Mouse (Mus musculus) liver, postnatal 0 days (tissue): ENCODE measurements around the gene Rps12-ps3. TPM values are rescaled to one million over a fixed set of nuclear protein-coding genes. Genes with fewer than 3 reads are reported as not detected.

Experiments used
- ATAC-seq: fragments of 200-750 bp; cut with Nextera tagmentation; 2 replicates; pipeline ENCODE4 v1.8.0; 2017; ENCODE audit warnings: mild to moderate bottlenecking, moderate library complexity
- DNase-seq: peaks from one replicate; pipeline ENCODE4 v3.0.0-alpha.2; 2016
- H3K27ac ChIP-seq: fragments of 300-500 bp; sonication (generic); 2 replicates; pipeline ENCODE4 v1.5.1; 2014; ENCODE audit warnings: antibody characterized with exemption, moderate library complexity, mild to moderate bottlenecking, low read depth
- H3K27me3 ChIP-seq: fragments of 300-500 bp; sonication (generic); 2 replicates; pipeline ENCODE4 v1.6.1; 2014; ENCODE audit warnings: low read length, control low read depth, mixed read lengths; ENCODE audit not compliant: insufficient read depth
- H3K36me3 ChIP-seq: fragments of 300-500 bp; sonication (generic); replicated peaks from 2 replicates; pipeline ENCODE4 v1.6.1; 2014; ENCODE audit warnings: mild to moderate bottlenecking, control low read depth, low read length, moderate library complexity, mixed read lengths; ENCODE audit not compliant: insufficient read depth
- H3K4me1 ChIP-seq: fragments of 300-500 bp; sonication (generic); 2 replicates; pipeline ENCODE4 v1.6.1; 2014; ENCODE audit warnings: antibody characterized with exemption, mild to moderate bottlenecking, control low read depth; ENCODE audit not compliant: insufficient read depth
- H3K4me2 ChIP-seq: fragments of 300-500 bp; sonication (generic); 2 replicates; pipeline ENCODE4 v1.6.1; 2014; ENCODE audit warnings: low read depth, mild to moderate bottlenecking, low read length, moderate library complexity, mixed read lengths
- H3K4me3 ChIP-seq: fragments of 300-500 bp; sonication (generic); 2 replicates; pipeline ENCODE4 v1.5.1; 2014; ENCODE audit warnings: low read depth, low read length
- H3K9ac ChIP-seq: fragments of 300-500 bp; sonication (generic); replicated peaks from 2 replicates; pipeline ENCODE4 v1.6.1; 2014; ENCODE audit warnings: mild to moderate bottlenecking, moderate library complexity
- H3K9me3 ChIP-seq: fragments of 300-500 bp; sonication (generic); 2 replicates; pipeline ENCODE4 v1.6.1; 2016; ENCODE audit warnings: mild to moderate bottlenecking, control low read depth, low read length, mixed read lengths
- CTCF ChIP-seq: sonication (generic); IDR thresholded peaks from 2 replicates; pipeline ENCODE4 v1.5.1; 2016; ENCODE audit warnings: antibody characterized with exemption, low read depth
- EP300 ChIP-seq: IDR thresholded peaks from 2 replicates; pipeline ENCODE4 v1.6.1; 2016; ENCODE audit warnings: antibody characterized with exemption, low read depth, mild to moderate bottlenecking
- WGBS: fragments of 180-500 bp; shearing (Covaris S2); extraction: QIAGEN DNeasy Blood & Tissue Kit; methylation state at CpG from one replicate; pipeline ENCODE4 v1.1.7; 2014; ENCODE audit not compliant: insufficient replicate concordance; 5-methylcytosine and 5-hydroxymethylcytosine counted together
- polyA plus RNA-seq: library from polyadenylated mRNA; unstranded; fragments of >200 nt; fragmentation: Nextera tagmentation; extraction: Ambion mirVana; gene quantifications from 2 replicates; pipeline ENCODE4 v1.2.1, GENCODE M21; 2015

Rps12-ps3 gene
- polyA plus RNA-seq, 1 experiment from 2014 or later = 12.3 TPM

GRCm38 (mm10) chr19:59292183-59292839 lies 29.8 kb upstream of the Rps12-ps3 start:
- no peaks in the 10 kb centered on the region for H3K4me1 ChIP-seq
- WGBS = 79% methylated on average over 5 of the region's 5 CpGs
- no peak overlapping the region for H3K27ac ChIP-seq
- no peak overlapping the region for H3K9ac ChIP-seq
- no peak for ATAC-seq
- no peak for TF ChIP-seq CTCF
- TF ChIP-seq EP300 = no peak
- no peak for DNase-seq
- H3K4me3 ChIP-seq = no peak overlapping the region
- H3K4me2 ChIP-seq = no peak overlapping the region
- 0 out of 2 replicates have a peak, but pooled peaks cover 6% of the 10 kb centered on the region for H3K36me3 ChIP-seq
- H3K9me3 ChIP-seq = no peaks in the 10 kb centered on the region
- H3K27me3 ChIP-seq = no peaks in the 10 kb centered on the region

DNA sequence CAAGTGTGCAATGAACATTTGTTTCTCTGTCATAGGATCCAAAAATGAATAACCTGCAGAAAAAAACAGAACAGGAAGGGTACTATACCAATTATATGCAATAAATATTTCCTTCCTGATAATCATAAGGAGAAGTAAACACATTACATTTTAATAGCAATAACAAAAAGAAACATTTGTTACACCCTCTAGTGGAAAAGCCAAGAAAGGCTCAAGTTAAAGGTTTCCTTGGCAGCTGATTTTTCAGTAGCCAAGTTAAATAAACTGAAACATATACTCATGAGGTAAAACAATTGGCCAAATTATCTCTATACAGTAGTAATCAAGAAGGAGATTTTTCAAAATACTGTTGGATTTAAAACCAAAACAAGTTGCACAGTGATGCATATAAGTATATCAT lies 6.8 kb upstream of the Rps12-ps3 start:
- no peak overlapping the region for H3K27ac ChIP-seq
- TF ChIP-seq CTCF = peak; percentile 20; the same call in 1 of the 2 replicates
- TF ChIP-seq EP300 = no peak
- H3K4me3 ChIP-seq = no peak overlapping the region
- H3K36me3 ChIP-seq = peaks cover 12% of the 10 kb centered on the region; the same call in 1 of the 2 replicates
- no peaks in the 10 kb centered on the region for H3K9me3 ChIP-seq
- ATAC-seq = no peak
- H3K4me1 ChIP-seq = no peaks in the 10 kb centered on the region
- H3K9ac ChIP-seq = no peak overlapping the region
- no peaks in the 10 kb centered on the region for H3K27me3 ChIP-seq
- no peak for DNase-seq
- no peak overlapping the region for H3K4me2 ChIP-seq

DNA sequence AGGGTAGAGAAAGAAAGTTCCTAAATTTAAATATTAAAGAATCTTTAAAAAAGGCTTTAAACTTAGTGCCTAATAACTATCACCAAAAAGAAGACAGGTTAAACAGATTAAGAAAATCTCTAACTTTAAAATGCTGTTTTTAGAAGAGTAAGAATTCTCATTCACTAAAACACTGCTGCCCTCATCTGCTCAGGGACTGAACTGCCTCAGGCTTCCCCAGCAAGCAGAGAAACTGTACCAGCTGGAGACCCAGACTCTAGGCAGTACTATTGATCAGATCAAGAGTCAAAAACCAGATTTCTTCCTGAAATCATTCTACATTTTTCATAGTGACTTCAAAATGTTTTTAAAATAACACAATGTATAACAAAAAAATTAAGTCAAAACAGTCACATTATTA lies 5.5 kb upstream of the Rps12-ps3 start:
- Histone ChIP-seq H3K4me3 (no peak overlapping the region), H3K4me2 (no peak overlapping the region), H3K9me3 (no peaks in the 10 kb centered on the region), H3K4me1 (no peaks in the 10 kb centered on the region), H3K27me3 (no peaks in the 10 kb centered on the region), H3K36me3 (peaks cover 10% of the 10 kb centered on the region; the same call in 1 of the 2 replicates), H3K9ac (no peak overlapping the region), H3K27ac (no peak overlapping the region)
- peak; percentile 52 for TF ChIP-seq CTCF
- no peak for TF ChIP-seq EP300
- ATAC-seq (no peak), DNase-seq (no peak)

DNA sequence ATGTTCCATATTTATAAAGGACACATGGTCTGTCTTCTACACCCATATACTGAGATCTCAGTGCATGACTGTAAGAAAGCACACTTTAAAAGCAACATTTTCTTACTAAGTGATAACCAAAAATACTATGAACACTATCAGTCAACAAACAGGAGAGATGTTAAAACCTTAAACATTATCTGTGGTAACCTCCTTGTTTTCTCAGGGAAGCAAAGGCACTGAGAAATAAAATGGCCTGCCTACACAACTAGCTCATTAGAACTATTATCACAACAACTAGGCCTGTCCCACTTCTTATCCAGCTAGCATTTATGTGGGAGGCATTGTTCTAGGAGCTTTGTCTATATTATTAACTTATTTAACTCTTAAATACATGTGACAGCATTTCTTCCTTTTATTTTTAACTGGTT lies 8.7 kb downstream of the Rps12-ps3 start:
- DNase-seq (no peak), ATAC-seq (peak; percentile 61)
- no peak overlapping the region for H3K27ac ChIP-seq

GRCm38 (mm10) chr19:59336655-59337054 lies 14.6 kb downstream of the Rps12-ps3 start:
- 100% methylated on average over 1 of the region's 1 CpGs for WGBS
- Histone ChIP-seq H3K4me3 (no peak overlapping the region), H3K9ac (no peak overlapping the region), H3K27me3 (no peaks in the 10 kb centered on the region), H3K36me3 (0 out of 2 replicates have a peak, but pooled peaks cover 7% of the 10 kb centered on the region), H3K9me3 (no peaks in the 10 kb centered on the region), H3K27ac (no peak overlapping the region), H3K4me2 (no peak overlapping the region), H3K4me1 (peaks cover 29% of the 10 kb centered on the region)
- DNase-seq (no peak), ATAC-seq (no peak)
- TF ChIP-seq EP300 (no peak), CTCF (no peak)

More for the DNA sequence above, 8.7 kb downstream of the Rps12-ps3 start:
- Histone ChIP-seq H3K36me3 (peaks cover 7% of the 10 kb centered on the region), H3K9me3 (no peaks in the 10 kb centered on the region), H3K27me3 (no peaks in the 10 kb centered on the region), H3K4me1 (peaks cover 11% of the 10 kb centered on the region), H3K4me2 (peak overlapping the region; percentile 15; the same call in 1 of the 2 replicates), H3K4me3 (no peak overlapping the region), H3K9ac (no peak overlapping the region)
- TF ChIP-seq EP300 = peak; percentile 80
- TF ChIP-seq CTCF = no peak

DNA sequence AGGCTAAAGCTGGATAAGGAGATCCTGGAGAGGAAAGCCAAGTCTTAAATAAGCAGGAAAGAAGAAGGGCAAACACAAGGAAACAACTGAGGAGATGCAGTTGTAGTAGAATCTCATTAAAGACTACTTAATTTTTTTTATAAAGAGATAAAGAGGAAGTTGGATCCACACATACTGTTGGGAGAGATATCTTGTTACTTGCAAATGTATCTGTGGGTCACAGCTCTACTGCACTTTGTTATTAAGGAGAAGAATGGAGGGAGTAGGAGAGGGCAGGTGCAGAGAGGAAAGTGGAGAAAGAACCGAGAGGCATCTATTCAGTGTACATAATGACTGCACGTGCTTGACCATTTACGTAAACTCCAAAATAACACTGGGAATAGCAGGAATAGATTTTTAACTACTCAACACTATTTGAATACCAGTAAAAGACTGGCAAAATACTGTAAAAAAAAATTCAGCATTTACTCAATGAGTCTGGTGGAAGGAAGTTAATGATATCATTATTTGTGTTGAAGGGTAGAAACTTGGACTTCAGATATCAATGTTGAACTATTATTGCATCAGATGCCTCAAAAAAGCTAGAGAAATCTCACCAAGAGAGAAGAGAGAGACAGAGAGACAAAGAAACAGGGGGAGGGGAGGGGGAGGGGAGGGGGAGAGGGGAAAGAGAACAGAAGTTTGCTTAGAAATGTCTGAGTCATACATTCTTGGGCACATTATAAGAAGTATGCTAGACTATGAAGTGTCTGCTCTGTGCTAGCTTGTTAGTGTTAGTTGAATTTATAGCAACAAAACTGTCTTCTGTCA lies 16.0 kb downstream of the Rps12-ps3 start:
- Histone ChIP-seq H3K36me3 (0 out of 2 replicates have a peak, but pooled peaks cover 7% of the 10 kb centered on the region), H3K4me1 (peaks cover 32% of the 10 kb centered on the region), H3K9me3 (no peaks in the 10 kb centered on the region), H3K27me3 (no peaks in the 10 kb centered on the region), H3K9ac (no peak overlapping the region), H3K4me2 (no peak overlapping the region), H3K27ac (peak overlapping the region; percentile 13; the same call in 1 of the 2 replicates), H3K4me3 (no peak overlapping the region)
- DNase-seq (no peak), ATAC-seq (no peak)
- WGBS = 65% methylated on average over 3 of the region's 3 CpGs
- no peak for TF ChIP-seq EP300
- no peak for TF ChIP-seq CTCF
